Mouse (Mus musculus) heart, postnatal 14 days (tissue): Measurements from ENCODE around the gene Oat. TPM values are rescaled to one million over a fixed set of nuclear protein-coding genes. Genes with fewer than 3 reads are reported as not detected.

Experiments
- DNase-seq, 2 experiments: peaks; one replicate each; pipeline ENCODE4 v3.0.0; 2021 to 2022
- intact Hi-C: fragments of 180-260 bp; cut with DNase I; formaldehyde crosslinking; loops from one replicate; pipeline ENCODE4 v1.15.1; 2025
- total RNA-seq, 2 experiments: library from RNA; stranded (reverse); gene quantifications; 2 replicates each; pipeline ENCODE4 v1.2.3; 2021

Oat gene
- total RNA-seq, 2 experiments from 2014 or later, result 120 to 122 TPM

DNA sequence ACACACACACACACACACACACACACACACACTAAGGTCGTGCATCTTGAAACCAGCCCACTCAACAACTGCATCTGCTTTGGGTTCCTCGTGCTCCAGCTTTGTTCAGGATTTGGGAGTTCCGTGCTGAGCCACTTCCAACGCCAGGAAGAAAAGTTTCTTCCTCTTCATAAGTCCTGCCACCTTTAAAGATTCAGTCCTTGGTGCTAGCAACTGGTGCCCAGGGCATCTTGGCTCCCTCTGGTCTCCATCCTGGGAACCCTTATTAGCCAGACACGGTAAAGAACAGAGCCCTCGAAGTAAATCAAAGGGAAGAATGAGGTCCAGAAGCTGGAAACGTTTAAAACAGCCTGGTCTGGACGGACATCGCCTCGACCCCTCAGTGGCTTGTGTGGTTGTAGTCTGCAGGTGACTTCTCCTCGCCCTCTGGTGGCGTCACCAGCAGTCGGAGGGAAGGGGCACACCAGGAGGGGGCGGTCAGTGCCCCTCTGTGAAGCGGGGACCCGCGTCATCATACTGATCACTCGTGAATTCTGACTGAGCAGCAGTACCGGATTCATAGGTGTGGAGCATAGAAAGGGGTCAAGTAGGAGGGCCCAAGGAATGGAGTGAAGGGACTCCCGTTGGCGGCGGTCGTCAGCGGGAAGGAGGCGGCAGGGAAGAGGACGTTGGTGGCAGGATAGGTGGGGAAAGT, 20.5 kb upstream of the Oat start:
- intact Hi-C loops, result no loop called here
- DNase-seq, result peak in 1 of 2 experiments; percentile 14

DNA sequence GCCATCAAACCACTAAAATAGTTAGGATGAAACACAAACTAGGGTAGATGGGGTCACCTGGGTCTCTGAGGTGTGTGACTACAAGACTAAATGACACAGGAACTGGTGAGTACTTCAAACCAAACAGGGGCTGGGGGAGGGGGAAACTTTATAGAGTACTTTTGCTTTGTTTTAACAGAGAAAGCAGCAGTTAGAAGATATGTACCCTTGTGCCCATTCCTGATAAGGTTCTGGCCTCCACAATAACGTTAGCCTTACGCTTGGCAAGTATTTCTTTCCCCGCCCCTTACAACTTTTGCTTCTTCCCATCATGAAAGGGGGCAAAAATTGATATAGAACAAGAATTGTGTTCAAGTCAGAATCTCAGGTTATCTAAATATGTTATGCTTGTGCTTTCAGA, 19.6 kb upstream of the Oat start:
- no peak for DNase-seq
- intact Hi-C loops, result no loop called here

DNA sequence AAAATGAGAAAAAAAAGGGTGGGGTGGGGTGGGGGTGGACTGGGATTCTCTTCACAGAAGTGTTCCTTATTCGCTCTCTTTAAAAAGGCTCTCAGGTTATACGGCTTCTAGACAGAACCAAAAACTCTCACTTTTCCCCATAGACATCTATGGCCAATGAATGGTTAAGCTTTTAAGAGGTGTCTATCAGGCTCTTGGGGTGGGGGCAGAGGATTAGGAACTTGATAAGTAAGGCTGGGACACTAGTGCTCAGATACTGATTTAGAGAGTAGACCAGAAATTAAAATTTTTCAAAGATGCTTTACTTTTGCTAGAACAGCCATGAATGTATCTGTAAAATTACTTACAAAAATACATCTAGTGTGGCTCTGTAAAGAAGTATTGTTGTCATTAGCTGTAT, 18.1 kb upstream of the Oat start:
- no peak for DNase-seq
- intact Hi-C loops, result no loop called here

DNA sequence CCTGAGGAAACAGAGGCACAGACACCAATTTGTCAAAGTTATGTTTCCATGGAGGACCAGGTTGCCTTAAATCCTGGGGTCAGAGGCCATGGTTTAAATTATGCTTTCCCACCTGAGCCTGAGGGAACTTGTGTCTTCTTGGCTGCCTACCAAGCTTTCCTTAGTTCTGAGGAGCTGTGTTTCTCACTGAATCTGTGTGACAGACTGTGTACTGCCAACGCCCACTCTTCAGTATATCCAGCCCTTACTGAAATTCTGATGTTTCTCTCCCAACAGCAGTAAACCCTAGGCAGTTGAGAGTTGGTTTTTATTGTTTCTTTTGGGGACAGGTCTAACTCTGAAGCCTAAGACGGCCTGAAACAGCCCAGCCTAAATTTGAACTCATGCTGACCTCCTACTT, 17.6 kb upstream of the Oat start:
- intact Hi-C loops, result no loop called here
- no peak for DNase-seq

- DNase-seq, result no peak
- intact Hi-C loops, result no loop called here
Measured at GRCm38 (mm10) chr7:132589610-132590009, 13.4 kb upstream of the Oat start.

DNA sequence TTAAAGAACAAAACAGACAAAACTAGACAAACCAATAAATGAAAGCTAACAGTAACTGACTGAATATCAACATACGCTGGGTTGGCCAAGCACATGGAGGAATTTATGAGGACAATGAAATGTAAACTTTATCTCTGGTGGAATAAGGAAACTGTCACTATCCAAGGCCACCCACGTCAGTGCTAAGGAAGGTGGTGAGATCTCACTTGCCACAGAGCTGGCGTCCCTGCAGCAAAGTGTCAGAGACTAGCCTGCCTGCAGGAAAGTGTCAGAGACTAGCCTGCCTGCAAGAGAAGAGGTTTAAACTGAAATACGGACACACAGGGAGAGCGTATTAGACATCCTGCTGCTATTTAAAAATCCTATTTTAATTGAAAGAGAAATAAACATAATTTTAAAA, 11.0 kb upstream of the Oat start:
- intact Hi-C loops, result no loop called here
- DNase-seq, result no peak

GRCm38 (mm10) chr7:132585695-132586491, 9.7 kb upstream of the Oat start:
- DNase-seq, result no peak
- intact Hi-C loops, result no loop called here

DNA sequence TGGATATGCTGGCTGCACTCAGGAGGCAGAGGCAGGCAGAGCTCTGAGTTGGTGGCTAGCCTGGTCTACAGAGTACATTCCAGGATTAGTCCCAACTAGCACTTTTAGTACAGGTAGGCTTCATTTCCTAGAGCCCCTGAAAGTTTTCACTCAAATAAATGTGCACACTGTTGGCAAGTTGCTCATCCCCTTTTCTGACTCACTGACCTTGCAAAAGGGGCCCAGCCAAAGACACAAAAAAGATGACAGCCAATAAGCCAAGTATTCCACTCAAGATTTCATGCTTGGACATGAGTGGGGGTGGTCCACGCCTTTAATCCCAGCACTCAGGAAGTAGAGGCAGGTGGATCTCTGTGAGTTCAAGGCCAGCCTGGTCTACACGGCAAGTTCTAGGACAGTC, 5.2 kb upstream of the Oat start:
- DNase-seq, result no peak
- intact Hi-C loops, result no loop called here

- intact Hi-C loops, result no loop called here
- DNase-seq, result no peak
Measured at GRCm38 (mm10) chr7:132580511-132580910, 4.3 kb upstream of the Oat start.

DNA sequence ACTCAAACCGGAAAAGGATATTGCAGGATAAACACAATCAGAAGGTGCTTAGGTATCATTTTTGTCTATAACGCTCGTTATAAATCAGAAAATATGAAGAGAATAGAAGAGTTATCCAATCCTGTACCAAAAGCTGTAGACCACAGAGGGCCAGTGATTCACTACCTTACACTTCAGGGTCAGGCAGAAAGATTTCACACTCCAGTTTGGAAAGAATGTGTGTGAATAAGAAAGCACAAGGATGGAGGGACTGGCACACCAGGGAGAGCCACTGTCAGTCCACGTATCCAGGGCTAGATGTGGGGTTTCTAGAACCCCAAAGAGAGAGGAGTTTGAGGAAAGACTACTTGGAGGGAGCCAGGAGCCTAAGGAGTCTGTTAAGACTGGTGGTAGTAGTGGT, 693 bp upstream of the Oat start:
- DNase-seq, result no peak

DNA sequence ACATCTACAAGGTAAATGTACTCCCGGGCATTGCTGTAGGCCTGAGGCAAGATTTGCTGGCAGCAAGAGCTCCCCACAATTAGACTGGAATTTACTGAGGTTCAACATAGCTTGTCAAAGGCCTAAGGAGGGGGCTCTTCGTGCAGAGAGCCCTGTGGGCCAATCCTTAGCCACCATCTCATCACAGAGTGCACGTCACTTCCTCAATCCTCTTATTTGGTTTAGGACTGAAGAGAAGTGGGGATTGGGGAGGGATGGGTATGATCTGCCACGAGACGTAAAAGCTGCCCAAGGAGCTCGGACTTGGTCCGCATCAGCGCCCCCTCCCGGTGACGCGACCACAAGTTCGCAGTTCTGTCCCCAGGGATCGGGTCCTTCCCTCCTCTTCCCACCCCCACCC, 575 bp downstream of the Oat start:
- intact Hi-C loops, result loop anchor here (2.0 kb wide), 1 partner anchor 61 kb away; no protein-coding TSS in a partner anchor
- peak; percentile 87 to 88 for DNase-seq

More for the DNA sequence above, 693 bp upstream of the Oat start:
- intact Hi-C loops, result no loop called here

DNA sequence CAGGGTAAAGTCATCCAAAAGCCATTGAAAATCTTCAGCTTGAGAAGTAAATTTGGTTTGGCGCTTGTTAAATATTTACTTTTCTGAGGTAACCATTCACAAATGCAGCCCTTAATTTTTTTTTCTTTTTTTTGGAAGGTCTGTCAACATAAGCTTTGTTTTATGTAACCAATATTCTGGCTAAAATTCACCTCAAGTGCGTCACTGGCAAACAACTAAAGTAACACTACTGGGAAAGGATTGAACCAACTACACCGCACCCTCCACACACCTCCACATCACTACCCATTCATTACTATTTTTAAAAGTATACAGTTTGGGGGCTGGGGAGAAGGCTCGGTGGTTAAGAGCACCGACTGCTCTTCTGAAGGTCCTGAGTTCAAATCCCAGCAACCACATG, 1.6 kb downstream of the Oat start:
- intact Hi-C loops, result loop anchor here (2.0 kb wide), 1 partner anchor 62 kb away; no protein-coding TSS in a partner anchor
- no peak for DNase-seq

DNA sequence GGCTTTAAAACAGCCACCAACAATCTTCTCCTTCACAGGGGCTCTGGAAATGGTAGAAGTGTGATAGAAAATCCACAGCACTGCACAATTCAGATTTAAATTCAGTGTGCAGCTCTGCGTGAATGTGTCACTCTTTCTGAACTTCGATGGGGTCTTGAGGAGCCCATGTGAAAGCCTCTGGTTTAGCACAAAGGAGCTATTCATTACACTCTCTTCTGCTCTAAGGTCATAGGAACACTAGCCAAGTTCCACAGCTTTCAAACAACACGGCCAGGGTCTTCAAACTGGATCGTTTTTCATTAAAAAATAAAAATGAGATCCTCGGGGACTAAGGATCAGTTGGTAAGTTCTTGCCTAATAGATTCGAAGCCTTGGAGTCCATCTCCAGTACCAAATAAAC, 3.0 kb downstream of the Oat start:
- intact Hi-C loops, result no loop called here
- DNase-seq, result no peak

- intact Hi-C loops, result no loop called here
- DNase-seq, result no peak
Measured at GRCm38 (mm10) chr7:132572738-132573137, 3.5 kb downstream of the Oat start.

GRCm38 (mm10) chr7:132571481-132571880, 4.7 kb downstream of the Oat start:
- intact Hi-C loops, result no loop called here
- peak in 1 of 2 experiments; percentile 26 for DNase-seq

DNA sequence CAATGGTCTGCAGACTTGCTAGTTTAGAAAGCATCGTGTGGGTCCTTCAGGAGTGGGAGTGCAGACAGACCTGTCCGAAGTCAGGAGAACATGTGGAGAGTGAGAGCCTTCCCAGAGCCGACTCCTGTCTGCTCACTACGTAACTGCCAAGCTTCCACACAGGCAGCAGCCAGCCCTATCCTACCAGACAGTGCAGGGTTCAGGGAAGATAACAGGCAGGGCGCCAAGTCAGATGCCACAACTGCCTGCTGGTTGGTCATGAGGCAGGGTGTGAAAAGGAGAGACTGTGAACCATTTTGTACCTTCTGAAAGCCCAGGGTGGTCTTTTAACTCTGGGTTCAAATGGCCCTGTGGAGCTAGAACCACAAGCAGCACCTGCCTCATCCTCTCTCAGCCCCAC, 6.1 kb downstream of the Oat start:
- intact Hi-C loops, result no loop called here
- DNase-seq, result peak; percentile 42 to 46

- intact Hi-C loops, result no loop called here
- peak in 1 of 2 experiments; percentile 16 for DNase-seq
Measured at GRCm38 (mm10) chr7:132568817-132569216, 7.4 kb downstream of the Oat start.

- intact Hi-C loops, result no loop called here
- no peak for DNase-seq
Measured at GRCm38 (mm10) chr7:132565831-132566230, 10.4 kb downstream of the Oat start.

- DNase-seq, result no peak
Measured at GRCm38 (mm10) chr7:132559138-132559766, 16.9 kb downstream of the Oat start.

DNA sequence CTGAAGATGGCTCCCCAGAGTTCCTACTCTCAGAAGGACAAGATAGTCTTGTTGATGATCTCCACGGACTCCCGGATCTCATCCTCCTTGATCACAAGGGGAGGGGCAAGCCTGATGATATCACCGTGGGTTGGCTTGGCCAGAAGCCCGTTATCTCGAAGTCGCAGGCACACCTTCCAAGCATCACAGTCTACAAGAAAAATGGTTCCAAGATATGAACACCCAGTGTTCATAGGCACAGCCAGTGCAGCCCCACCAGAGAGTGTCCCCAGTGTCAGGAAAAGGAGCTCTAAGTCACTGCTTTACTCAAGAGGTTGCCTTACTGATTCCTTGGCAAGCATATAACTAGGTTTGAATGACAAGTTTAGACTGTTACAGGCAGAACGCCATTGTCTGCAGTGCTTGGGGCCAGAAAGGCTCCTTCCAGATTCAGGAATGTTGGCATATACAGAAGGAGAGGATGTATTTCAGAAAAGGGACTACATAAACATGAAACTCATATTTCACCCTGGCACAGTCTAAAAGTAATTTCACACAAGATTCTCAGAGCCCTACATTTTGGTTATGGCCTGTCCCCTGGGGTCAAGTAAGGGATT, 18.0 kb downstream of the Oat start:
- no peak for DNase-seq
- intact Hi-C loops, result loop anchor here (10.0 kb wide), 1 partner anchor 1013 kb away; the partner anchor contains the start of genes Hmx2 and Hmx3

More at GRCm38 (mm10) chr7:132559138-132559766, 16.9 kb downstream of the Oat start:
- intact Hi-C loops, result loop anchor here (10.0 kb wide), 1 partner anchor 1014 kb away; the partner anchor contains the start of genes Hmx2 and Hmx3

DNA sequence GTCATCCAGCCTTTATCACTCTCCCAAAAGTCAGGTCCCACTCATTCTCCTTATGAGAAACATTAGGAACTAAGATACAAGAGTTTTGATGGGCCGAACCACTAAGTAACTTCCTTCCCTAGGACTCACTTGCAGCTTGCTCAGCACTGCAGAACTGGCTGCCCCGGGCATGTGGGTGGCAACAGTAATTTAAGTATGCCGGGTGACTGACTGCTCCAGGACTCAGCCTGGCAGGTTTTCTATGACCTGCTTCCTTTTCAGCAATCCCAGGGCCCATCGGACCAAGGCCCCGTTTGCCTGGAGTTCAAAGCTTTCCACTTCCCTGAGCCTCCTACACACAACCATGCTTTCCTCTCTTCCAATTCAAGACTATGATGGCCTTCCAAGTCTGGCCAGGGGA, 19.6 kb downstream of the Oat start:
- no peak for DNase-seq
- intact Hi-C loops, result loop anchor here (10.0 kb wide), 1 partner anchor 1012 kb away; the partner anchor contains the start of genes Hmx2 and Hmx3
